Mouse (Mus musculus): ENCODE results near the gene Cbr2. TPM values are rescaled to one million over a fixed set of nuclear protein-coding genes. Genes with fewer than 3 reads are reported as not detected.

The Cbr2 gene
- polyA plus RNA-seq, 1 experiment from 2014 or later = 112 TPM

DNA sequence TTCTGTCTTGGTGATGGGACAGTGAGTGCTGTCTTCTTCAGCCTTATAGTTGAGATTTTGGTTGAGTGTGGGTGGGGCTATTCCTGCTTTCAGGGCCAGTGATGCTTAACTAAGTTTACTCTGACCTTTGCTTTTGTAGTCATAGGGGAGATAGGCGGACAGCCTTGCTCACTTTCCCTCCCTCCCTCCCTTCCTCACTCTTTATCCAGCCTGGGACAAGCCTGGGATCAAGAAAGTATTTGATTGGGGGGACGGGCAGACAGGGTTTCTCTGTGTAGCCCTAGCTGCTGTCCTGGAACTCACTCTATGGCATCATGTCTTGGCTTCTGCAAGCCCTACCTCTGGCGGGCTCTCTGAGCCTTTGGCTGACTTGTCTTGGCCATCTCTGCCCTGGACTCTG, 38.5 kb downstream of the Cbr2 start:
- Histone ChIP-seq H3K4me3 (replicated peaks; ENCODE audit: low read length) (no peak overlapping the region), H3K4me1 (ENCODE audit: control insufficient read depth, insufficient read depth, low read length) (peaks cover 10% of the 10 kb centered on the region), H3K4me2 (ENCODE audit: low read depth, low read length) (no peak overlapping the region), H3K27me3 (ENCODE audit: control insufficient read depth, insufficient read depth, low read length) (no peaks in the 10 kb centered on the region), H3K9ac (ENCODE audit: low read length) (no peak overlapping the region), H3K27ac (ENCODE audit: low read length) (no peak overlapping the region), H3K9me3 (replicated peaks; ENCODE audit: control insufficient read depth, low read length) (no peaks in the 10 kb centered on the region), H3K36me3 (ENCODE audit: control insufficient read depth, insufficient read depth, low read length) (peaks cover 5% of the 10 kb centered on the region; the same call in 1 of the 2 replicates)
- WGBS = 82% methylated on average over 3 of the region's 3 CpGs
- no peak for ATAC-seq (ENCODE audit: insufficient read depth, low FRiP score)

GRCm38 (mm10) chr11:120692471-120693011, 39.4 kb downstream of the Cbr2 start:
- no peaks in the 10 kb centered on the region for H3K27me3 ChIP-seq (ENCODE audit: control insufficient read depth, insufficient read depth, low read length)
- H3K36me3 ChIP-seq (ENCODE audit: control insufficient read depth, insufficient read depth, low read length) = peaks cover 6% of the 10 kb centered on the region; the same call in 1 of the 2 replicates
- no peak overlapping the region for H3K4me2 ChIP-seq (ENCODE audit: low read depth, low read length)
- WGBS = 86% methylated on average over 4 of the region's 4 CpGs
- H3K4me1 ChIP-seq (ENCODE audit: control insufficient read depth, insufficient read depth, low read length) = peaks cover 10% of the 10 kb centered on the region
- H3K9ac ChIP-seq (ENCODE audit: low read length) = no peak overlapping the region
- no peak overlapping the region for H3K27ac ChIP-seq (ENCODE audit: low read length)
- H3K9me3 ChIP-seq (replicated peaks; ENCODE audit: control insufficient read depth, low read length) = no peaks in the 10 kb centered on the region
- ATAC-seq (ENCODE audit: insufficient read depth, low FRiP score) = no peak
- H3K4me3 ChIP-seq (replicated peaks; ENCODE audit: low read length) = no peak overlapping the region

DNA sequence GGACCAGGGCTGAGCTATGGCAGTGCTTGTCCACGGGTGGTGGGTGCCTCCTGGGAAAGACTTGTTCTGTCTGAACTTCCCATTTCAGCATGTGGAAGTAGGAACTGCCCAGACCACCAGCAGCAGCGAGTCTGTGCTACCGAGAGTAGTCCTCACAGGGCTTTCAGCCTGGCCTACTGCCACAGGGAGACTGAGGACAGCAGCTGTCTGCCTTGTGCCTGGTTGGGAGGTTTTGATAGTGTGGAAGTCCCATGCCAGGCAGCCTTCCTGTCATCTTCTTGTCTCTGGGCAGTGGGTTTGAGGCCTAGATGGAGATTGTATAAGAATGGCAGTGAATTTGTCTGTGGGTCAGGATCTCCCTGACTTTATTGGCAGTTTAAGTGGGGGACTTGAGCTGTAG, 42.5 kb downstream of the Cbr2 start:
- no peak for ATAC-seq (ENCODE audit: insufficient read depth, low FRiP score)
- Histone ChIP-seq H3K27ac (ENCODE audit: low read length) (no peak overlapping the region), H3K9ac (ENCODE audit: low read length) (no peak overlapping the region), H3K4me3 (replicated peaks; ENCODE audit: low read length) (no peak overlapping the region), H3K9me3 (replicated peaks; ENCODE audit: control insufficient read depth, low read length) (no peaks in the 10 kb centered on the region), H3K36me3 (ENCODE audit: control insufficient read depth, insufficient read depth, low read length) (peaks cover 6% of the 10 kb centered on the region; the same call in 1 of the 2 replicates), H3K4me2 (ENCODE audit: low read depth, low read length) (no peak overlapping the region), H3K27me3 (ENCODE audit: control insufficient read depth, insufficient read depth, low read length) (no peaks in the 10 kb centered on the region), H3K4me1 (ENCODE audit: control insufficient read depth, insufficient read depth, low read length) (peaks cover 16% of the 10 kb centered on the region)
- 80% methylated on average over 3 of the region's 3 CpGs for WGBS

DNA sequence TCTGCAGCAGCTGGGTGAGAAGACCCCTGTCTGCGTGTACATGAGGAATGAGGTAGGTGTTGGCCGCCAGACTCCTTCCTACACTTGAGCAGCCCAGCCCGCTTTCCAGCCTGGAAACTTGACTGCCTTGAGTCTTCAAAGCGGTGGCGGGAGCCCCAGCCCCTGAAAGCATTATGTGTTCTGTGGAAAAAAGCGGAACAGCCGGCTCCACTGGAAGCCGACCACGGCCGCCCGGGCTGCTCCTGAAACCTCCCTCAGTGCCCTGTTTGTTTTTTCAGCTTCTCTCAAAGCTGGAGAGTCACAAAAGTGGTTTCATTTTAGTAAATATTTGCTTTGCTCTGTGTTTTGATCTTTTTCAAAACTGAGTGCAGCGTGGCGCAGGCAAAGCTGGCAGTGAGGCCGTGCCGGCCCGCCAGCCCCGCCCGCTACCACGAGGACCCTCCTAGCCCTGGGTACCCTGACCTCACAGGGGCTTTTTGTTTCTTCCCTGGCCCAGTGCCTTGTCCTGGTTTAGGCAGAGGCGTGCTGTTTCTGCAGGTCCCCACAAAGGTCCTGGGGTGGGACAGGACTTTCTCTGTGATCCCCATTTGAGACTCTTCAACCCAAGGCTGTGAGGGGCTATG, 45.2 kb downstream of the Cbr2 start:
- peak overlapping the region; percentile 57 for H3K9ac ChIP-seq (ENCODE audit: low read length)

DNA sequence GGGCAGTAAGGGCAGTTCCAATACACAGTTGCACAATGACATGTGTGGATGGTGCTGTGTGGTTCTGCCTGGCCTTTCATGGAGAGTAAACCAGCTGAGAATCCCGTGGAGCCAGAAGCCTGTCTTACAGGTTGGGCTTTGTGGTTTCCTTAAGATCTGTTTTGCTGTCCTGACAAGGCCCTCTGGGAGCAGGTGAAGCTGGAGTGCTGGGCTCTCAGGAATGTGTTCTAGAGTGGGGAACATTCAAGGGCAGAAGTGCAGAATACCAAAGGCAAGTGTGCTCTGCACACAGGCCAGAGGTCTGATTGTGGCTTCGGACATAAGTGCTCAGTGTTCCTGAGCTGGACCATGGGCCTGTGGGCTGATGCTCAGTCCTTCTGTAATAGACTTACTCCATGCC, 47.3 kb downstream of the Cbr2 start:
- Histone ChIP-seq H3K4me3 (replicated peaks; ENCODE audit: low read length) (no peak overlapping the region), H3K9me3 (replicated peaks; ENCODE audit: control insufficient read depth, low read length) (no peaks in the 10 kb centered on the region), H3K27me3 (ENCODE audit: control insufficient read depth, insufficient read depth, low read length) (no peaks in the 10 kb centered on the region), H3K9ac (ENCODE audit: low read length) (no peak overlapping the region; the same call in 1 of the 2 replicates), H3K27ac (ENCODE audit: low read length) (no peak overlapping the region), H3K4me2 (ENCODE audit: low read depth, low read length) (no peak overlapping the region), H3K4me1 (ENCODE audit: control insufficient read depth, insufficient read depth, low read length) (peaks cover 14% of the 10 kb centered on the region), H3K36me3 (ENCODE audit: control insufficient read depth, insufficient read depth, low read length) (peaks cover 6% of the 10 kb centered on the region; the same call in 1 of the 2 replicates)
- ATAC-seq (ENCODE audit: insufficient read depth, low FRiP score) = no peak
- 73% methylated on average over 2 of the region's 2 CpGs for WGBS

More for the DNA sequence above, 45.2 kb downstream of the Cbr2 start:
- peaks cover 14% of the 10 kb centered on the region for H3K4me1 ChIP-seq (ENCODE audit: control insufficient read depth, insufficient read depth, low read length)
- 59% methylated on average over 20 of the region's 20 CpGs for WGBS
- ATAC-seq (ENCODE audit: insufficient read depth, low FRiP score) = peak; percentile 61; the same call in 1 of the 2 replicates
- peak overlapping the region; percentile 92 for H3K27ac ChIP-seq (ENCODE audit: low read length)
- no peak overlapping the region; the same call in 1 of the 2 replicates for H3K4me2 ChIP-seq (ENCODE audit: low read depth, low read length)
- no peak overlapping the region for H3K4me3 ChIP-seq (replicated peaks; ENCODE audit: low read length)
- H3K27me3 ChIP-seq (ENCODE audit: control insufficient read depth, insufficient read depth, low read length) = no peaks in the 10 kb centered on the region
- H3K9me3 ChIP-seq (replicated peaks; ENCODE audit: control insufficient read depth, low read length) = no peaks in the 10 kb centered on the region
- H3K36me3 ChIP-seq (ENCODE audit: control insufficient read depth, insufficient read depth, low read length) = peaks cover 6% of the 10 kb centered on the region; the same call in 1 of the 2 replicates

DNA sequence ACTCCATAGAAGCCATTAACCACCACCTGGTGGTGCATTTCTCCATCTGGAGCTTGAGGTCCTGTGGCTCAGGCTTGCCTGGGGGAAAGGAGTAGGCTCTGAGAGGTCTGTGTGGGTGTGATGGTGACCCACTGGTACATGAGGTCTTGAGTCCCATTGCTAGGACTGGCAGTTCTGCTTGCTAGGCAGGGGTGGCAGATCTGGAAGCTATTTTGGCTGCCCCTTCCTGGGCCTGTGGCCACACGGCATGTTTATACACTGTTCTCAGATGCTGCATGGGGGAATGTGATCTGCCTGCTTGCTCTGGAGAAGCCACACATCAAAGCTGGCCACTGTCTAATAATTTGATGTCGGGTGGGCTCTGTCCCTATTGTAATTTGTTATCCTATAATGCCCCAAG, 47.8 kb downstream of the Cbr2 start:
- Histone ChIP-seq H3K9ac (ENCODE audit: low read length) (no peak overlapping the region), H3K9me3 (replicated peaks; ENCODE audit: control insufficient read depth, low read length) (no peaks in the 10 kb centered on the region), H3K4me2 (ENCODE audit: low read depth, low read length) (no peak overlapping the region), H3K27ac (ENCODE audit: low read length) (no peak overlapping the region), H3K27me3 (ENCODE audit: control insufficient read depth, insufficient read depth, low read length) (no peaks in the 10 kb centered on the region), H3K4me1 (ENCODE audit: control insufficient read depth, insufficient read depth, low read length) (peaks cover 14% of the 10 kb centered on the region), H3K4me3 (replicated peaks; ENCODE audit: low read length) (no peak overlapping the region), H3K36me3 (ENCODE audit: control insufficient read depth, insufficient read depth, low read length) (peaks cover 6% of the 10 kb centered on the region; the same call in 1 of the 2 replicates)
- WGBS = 76% methylated on average over 2 of the region's 2 CpGs
- ATAC-seq (ENCODE audit: insufficient read depth, low FRiP score) = no peak

GRCm38 (mm10) chr11:120683536-120683935, 48.4 kb downstream of the Cbr2 start:
- H3K36me3 ChIP-seq (ENCODE audit: control insufficient read depth, insufficient read depth, low read length) = peaks cover 2% of the 10 kb centered on the region; the same call in 1 of the 2 replicates
- 90% methylated on average over 3 of the region's 3 CpGs for WGBS
- ATAC-seq (ENCODE audit: insufficient read depth, low FRiP score) = no peak
- H3K4me2 ChIP-seq (ENCODE audit: low read depth, low read length) = no peak overlapping the region
- H3K4me3 ChIP-seq (replicated peaks; ENCODE audit: low read length) = no peak overlapping the region
- no peaks in the 10 kb centered on the region for H3K27me3 ChIP-seq (ENCODE audit: control insufficient read depth, insufficient read depth, low read length)
- no peaks in the 10 kb centered on the region for H3K9me3 ChIP-seq (replicated peaks; ENCODE audit: control insufficient read depth, low read length)
- peaks cover 14% of the 10 kb centered on the region for H3K4me1 ChIP-seq (ENCODE audit: control insufficient read depth, insufficient read depth, low read length)
- no peak overlapping the region for H3K27ac ChIP-seq (ENCODE audit: low read length)
- no peak overlapping the region for H3K9ac ChIP-seq (ENCODE audit: low read length)

- ATAC-seq (ENCODE audit: insufficient read depth, low FRiP score) = no peak
- peaks cover 14% of the 10 kb centered on the region for H3K4me1 ChIP-seq (ENCODE audit: control insufficient read depth, insufficient read depth, low read length)
- H3K4me2 ChIP-seq (ENCODE audit: low read depth, low read length) = no peak overlapping the region
- no peak overlapping the region for H3K4me3 ChIP-seq (replicated peaks; ENCODE audit: low read length)
- H3K27ac ChIP-seq (ENCODE audit: low read length) = no peak overlapping the region
- WGBS = 93% methylated on average over 5 of the region's 5 CpGs
- H3K27me3 ChIP-seq (ENCODE audit: control insufficient read depth, insufficient read depth, low read length) = no peaks in the 10 kb centered on the region
- H3K9ac ChIP-seq (ENCODE audit: low read length) = no peak overlapping the region
- no peaks in the 10 kb centered on the region for H3K9me3 ChIP-seq (replicated peaks; ENCODE audit: control insufficient read depth, low read length)
- H3K36me3 ChIP-seq (ENCODE audit: control insufficient read depth, insufficient read depth, low read length) = no peaks in the 10 kb centered on the region; the same call in 1 of the 2 replicates
Observed at GRCm38 (mm10) chr11:120682683-120683082, 49.2 kb downstream of the Cbr2 start.

- Histone ChIP-seq H3K36me3 (ENCODE audit: control insufficient read depth, insufficient read depth, low read length) (no peaks in the 10 kb centered on the region; the same call in 1 of the 2 replicates), H3K4me1 (ENCODE audit: control insufficient read depth, insufficient read depth, low read length) (no peaks in the 10 kb centered on the region), H3K27ac (ENCODE audit: low read length) (no peak overlapping the region), H3K4me3 (replicated peaks; ENCODE audit: low read length) (no peak overlapping the region), H3K9ac (ENCODE audit: low read length) (no peak overlapping the region), H3K27me3 (ENCODE audit: control insufficient read depth, insufficient read depth, low read length) (no peaks in the 10 kb centered on the region), H3K9me3 (replicated peaks; ENCODE audit: control insufficient read depth, low read length) (no peaks in the 10 kb centered on the region), H3K4me2 (ENCODE audit: low read depth, low read length) (no peak overlapping the region)
- 75% methylated on average over 3 of the region's 3 CpGs for whole genome bisulfite sequencing
- ATAC-seq (ENCODE audit: insufficient read depth, low FRiP score) = 0 out of 2 replicates have a peak, but pooled peaks have one; percentile 31
Observed at GRCm38 (mm10) chr11:120679909-120680308, 52.0 kb downstream of the Cbr2 start.
